Mouse (Mus musculus): ENCODE measurements at regions not wholly inside any gene's neighbourhood (a gene's known extent, or its start where the extent isn't known, plus 50 kb on each side); places are given as distances from the start of the nearest gene placed in this dataset.

DNA sequence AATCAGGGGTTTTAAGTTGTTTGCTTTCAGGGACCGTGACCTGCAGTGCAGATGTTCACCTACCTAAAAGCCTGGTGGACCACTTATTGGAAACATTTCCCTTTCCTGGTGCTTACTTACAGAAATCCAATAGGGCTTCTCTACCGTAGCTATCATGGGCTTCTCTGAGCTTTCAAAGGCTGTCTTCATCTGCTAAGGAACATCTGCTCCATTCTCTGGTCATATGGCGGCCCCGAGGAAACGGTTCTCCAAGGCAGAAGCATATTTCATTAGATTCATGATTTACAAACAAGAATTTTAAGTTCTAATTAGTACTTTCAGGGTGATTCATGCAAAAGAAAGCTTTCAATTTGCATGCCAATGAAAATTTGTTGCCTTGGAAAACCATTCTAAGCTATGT is 420.3 kb upstream of the Cdh6 start:
- H3K36me3 ChIP-seq (ENCODE audit: control insufficient read depth, insufficient read depth, low read length): no peaks in the 10 kb centered on the region
- no peaks in the 10 kb centered on the region for H3K79me2 ChIP-seq (ENCODE audit: control insufficient read depth, insufficient read depth, low read length)
- H3K4me3 ChIP-seq (ENCODE audit: insufficient read depth, low read depth, low read length): no peak overlapping the region
- no peaks in the 10 kb centered on the region for H3K27me3 ChIP-seq (ENCODE audit: control insufficient read depth, insufficient read depth, low read length)
- H3K4me1 ChIP-seq (ENCODE audit: control insufficient read depth, insufficient read depth, low read length): no peaks in the 10 kb centered on the region
- DNase-seq (ENCODE audit: extremely low read depth, low read depth, low spot score): no peak
- H3K27ac ChIP-seq (replicated peaks; ENCODE audit: insufficient read depth, low read depth, low read length): no peak overlapping the region
- no peak overlapping the region for H3K9ac ChIP-seq (ENCODE audit: low read depth, low read length)
- no peak for TF ChIP-seq POLR2A (IDR thresholded peaks at IDR 0.05; ENCODE audit: extremely low read depth, insufficient read depth, low read length)
- no peak for TF ChIP-seq CTCF (IDR thresholded peaks at IDR 0.05; ENCODE audit: low read depth, low read length)
- 85% methylated on average over 5 of the region's 5 CpGs for WGBS

GRCm38 (mm10) chr15:13590864-13591263 is 417.4 kb upstream of the Cdh6 start:
- TF ChIP-seq CTCF (IDR thresholded peaks at IDR 0.05; ENCODE audit: low read depth, low read length) (no peak), POLR2A (IDR thresholded peaks at IDR 0.05; ENCODE audit: extremely low read depth, insufficient read depth, low read length) (no peak)

DNA sequence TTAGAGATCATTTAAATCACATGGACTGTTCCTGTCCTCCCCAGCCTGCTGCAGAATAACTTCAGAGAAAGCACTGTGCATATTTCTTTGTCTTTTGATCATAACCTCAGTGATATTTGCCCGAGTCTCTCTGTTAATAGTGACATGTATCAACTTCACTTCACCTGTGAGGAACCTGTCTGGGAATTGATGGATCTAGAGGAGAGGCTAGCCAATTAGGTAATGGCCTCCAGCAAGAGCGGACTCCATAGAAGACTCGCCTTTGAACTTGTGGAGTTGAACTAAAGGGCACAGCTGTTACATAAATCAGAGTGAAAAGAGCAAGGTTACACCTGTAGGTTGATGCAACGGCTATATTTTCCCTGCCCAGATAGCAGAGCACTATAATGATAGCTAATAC is 409.8 kb upstream of the Cdh6 start:
- Histone ChIP-seq H3K4me3 (ENCODE audit: insufficient read depth, low read depth, low read length) (no peak overlapping the region), H3K4me1 (ENCODE audit: control insufficient read depth, insufficient read depth, low read length) (no peaks in the 10 kb centered on the region), H3K36me3 (ENCODE audit: control insufficient read depth, insufficient read depth, low read length) (no peaks in the 10 kb centered on the region), H3K9ac (ENCODE audit: low read depth, low read length) (no peak overlapping the region), H3K79me2 (ENCODE audit: control insufficient read depth, insufficient read depth, low read length) (no peaks in the 10 kb centered on the region), H3K27me3 (ENCODE audit: control insufficient read depth, insufficient read depth, low read length) (no peaks in the 10 kb centered on the region), H3K27ac (replicated peaks; ENCODE audit: insufficient read depth, low read depth, low read length) (no peak overlapping the region)
- DNase-seq (ENCODE audit: extremely low read depth, low read depth, low spot score): no peak
- 69% methylated on average over 4 of the region's 4 CpGs for WGBS
- no peak for TF ChIP-seq CTCF (IDR thresholded peaks at IDR 0.05; ENCODE audit: low read depth, low read length)
- no peak for TF ChIP-seq POLR2A (IDR thresholded peaks at IDR 0.05; ENCODE audit: extremely low read depth, insufficient read depth, low read length)

More at GRCm38 (mm10) chr15:13590864-13591263, 417.4 kb upstream of the Cdh6 start:
- no peak for DNase-seq (ENCODE audit: extremely low read depth, low read depth, low spot score)
- H3K79me2 ChIP-seq (ENCODE audit: control insufficient read depth, insufficient read depth, low read length): no peaks in the 10 kb centered on the region
- no peak overlapping the region for H3K27ac ChIP-seq (replicated peaks; ENCODE audit: insufficient read depth, low read depth, low read length)
- no peaks in the 10 kb centered on the region for H3K27me3 ChIP-seq (ENCODE audit: control insufficient read depth, insufficient read depth, low read length)
- no peak overlapping the region for H3K9ac ChIP-seq (ENCODE audit: low read depth, low read length)
- no peaks in the 10 kb centered on the region for H3K4me1 ChIP-seq (ENCODE audit: control insufficient read depth, insufficient read depth, low read length)
- 69% methylated on average over 5 of the region's 5 CpGs for WGBS
- H3K4me3 ChIP-seq (ENCODE audit: insufficient read depth, low read depth, low read length): no peak overlapping the region
- no peaks in the 10 kb centered on the region for H3K36me3 ChIP-seq (ENCODE audit: control insufficient read depth, insufficient read depth, low read length)

DNA sequence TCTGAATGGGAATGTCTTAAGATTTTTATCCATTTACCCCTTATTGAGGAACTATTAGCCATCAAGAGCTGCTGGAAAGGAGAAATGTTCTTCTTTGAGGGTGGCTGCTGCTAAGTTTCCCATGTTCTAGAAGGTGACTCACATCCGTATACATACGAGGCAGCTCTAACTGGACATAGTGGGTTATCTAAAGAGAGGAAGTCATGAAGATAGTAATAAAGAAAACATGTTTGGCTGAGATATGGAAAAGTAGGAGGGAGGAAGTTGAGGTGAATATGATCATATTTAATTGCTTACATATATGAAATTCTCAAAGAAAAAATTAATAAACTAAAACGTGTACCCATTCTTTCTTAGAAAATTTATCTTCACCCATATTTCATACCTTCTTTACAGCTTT is 408.7 kb upstream of the Cdh6 start:
- TF ChIP-seq POLR2A (IDR thresholded peaks at IDR 0.05; ENCODE audit: extremely low read depth, insufficient read depth, low read length) (no peak), CTCF (IDR thresholded peaks at IDR 0.05; ENCODE audit: low read depth, low read length) (no peak)
- no peak overlapping the region for H3K4me3 ChIP-seq (ENCODE audit: insufficient read depth, low read depth, low read length)
- WGBS: 63% methylated on average over 3 of the region's 3 CpGs
- no peak overlapping the region for H3K9ac ChIP-seq (ENCODE audit: low read depth, low read length)
- no peak for DNase-seq (ENCODE audit: extremely low read depth, low read depth, low spot score)
- H3K4me1 ChIP-seq (ENCODE audit: control insufficient read depth, insufficient read depth, low read length): no peaks in the 10 kb centered on the region
- no peaks in the 10 kb centered on the region for H3K79me2 ChIP-seq (ENCODE audit: control insufficient read depth, insufficient read depth, low read length)
- H3K36me3 ChIP-seq (ENCODE audit: control insufficient read depth, insufficient read depth, low read length): no peaks in the 10 kb centered on the region
- H3K27me3 ChIP-seq (ENCODE audit: control insufficient read depth, insufficient read depth, low read length): no peaks in the 10 kb centered on the region
- H3K27ac ChIP-seq (replicated peaks; ENCODE audit: insufficient read depth, low read depth, low read length): no peak overlapping the region

DNA sequence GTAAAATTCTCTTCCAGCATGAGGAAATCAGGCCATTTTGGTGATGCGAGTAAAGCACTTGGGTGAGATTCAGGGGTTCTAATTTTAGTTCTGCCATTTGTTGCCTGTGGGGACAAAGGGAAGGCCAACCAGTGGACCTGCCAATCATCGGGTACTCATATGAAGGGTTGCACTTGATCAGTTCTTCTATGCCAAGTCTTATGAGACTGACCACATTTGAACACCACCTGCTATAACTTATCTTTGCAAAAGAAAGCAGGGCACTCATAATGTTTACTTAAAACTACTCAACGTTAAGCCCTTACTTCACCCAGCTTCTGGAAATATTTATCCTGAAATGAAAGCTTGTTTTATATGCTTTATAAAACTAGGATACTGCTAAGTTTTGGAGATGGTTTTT is 400.1 kb upstream of the Cdh6 start:
- Histone ChIP-seq H3K4me1 (ENCODE audit: control insufficient read depth, insufficient read depth, low read length) (no peaks in the 10 kb centered on the region), H3K36me3 (ENCODE audit: control insufficient read depth, insufficient read depth, low read length) (no peaks in the 10 kb centered on the region), H3K27ac (replicated peaks; ENCODE audit: insufficient read depth, low read depth, low read length) (no peak overlapping the region), H3K27me3 (ENCODE audit: control insufficient read depth, insufficient read depth, low read length) (no peaks in the 10 kb centered on the region), H3K79me2 (ENCODE audit: control insufficient read depth, insufficient read depth, low read length) (no peaks in the 10 kb centered on the region), H3K9ac (ENCODE audit: low read depth, low read length) (no peak overlapping the region), H3K4me3 (ENCODE audit: insufficient read depth, low read depth, low read length) (no peak overlapping the region)
- TF ChIP-seq CTCF (IDR thresholded peaks at IDR 0.05; ENCODE audit: low read depth, low read length): no peak
- TF ChIP-seq POLR2A (IDR thresholded peaks at IDR 0.05; ENCODE audit: extremely low read depth, insufficient read depth, low read length): no peak
- no peak for DNase-seq (ENCODE audit: extremely low read depth, low read depth, low spot score)
- WGBS: 88% methylated on average over 3 of the region's 3 CpGs

- DNase-seq (ENCODE audit: extremely low read depth, low read depth, low spot score): peak; percentile 2
- H3K4me1 ChIP-seq (ENCODE audit: control insufficient read depth, insufficient read depth, low read length): no peaks in the 10 kb centered on the region
- H3K4me3 ChIP-seq (ENCODE audit: insufficient read depth, low read depth, low read length): no peak overlapping the region
- no peaks in the 10 kb centered on the region for H3K27me3 ChIP-seq (ENCODE audit: control insufficient read depth, insufficient read depth, low read length)
- no peak for TF ChIP-seq CTCF (IDR thresholded peaks at IDR 0.05; ENCODE audit: low read depth, low read length)
- no peak for TF ChIP-seq POLR2A (IDR thresholded peaks at IDR 0.05; ENCODE audit: extremely low read depth, insufficient read depth, low read length)
- no peaks in the 10 kb centered on the region for H3K36me3 ChIP-seq (ENCODE audit: control insufficient read depth, insufficient read depth, low read length)
- H3K27ac ChIP-seq (replicated peaks; ENCODE audit: insufficient read depth, low read depth, low read length): no peak overlapping the region
- H3K79me2 ChIP-seq (ENCODE audit: control insufficient read depth, insufficient read depth, low read length): no peaks in the 10 kb centered on the region
- no peak overlapping the region for H3K9ac ChIP-seq (ENCODE audit: low read depth, low read length)
Observed at GRCm38 (mm10) chr15:13560920-13561319, 387.4 kb upstream of the Cdh6 start.

Data from liver, adult 2 months (tissue).